Mouse (Mus musculus): ENCODE data around the gene Ppy. TPM values are rescaled to one million over a fixed set of nuclear protein-coding genes. Genes with fewer than 3 reads are reported as not detected.

Gene Ppy
- polyA plus RNA-seq, 1 experiment from 2014 or later = 3.9 TPM

DNA sequence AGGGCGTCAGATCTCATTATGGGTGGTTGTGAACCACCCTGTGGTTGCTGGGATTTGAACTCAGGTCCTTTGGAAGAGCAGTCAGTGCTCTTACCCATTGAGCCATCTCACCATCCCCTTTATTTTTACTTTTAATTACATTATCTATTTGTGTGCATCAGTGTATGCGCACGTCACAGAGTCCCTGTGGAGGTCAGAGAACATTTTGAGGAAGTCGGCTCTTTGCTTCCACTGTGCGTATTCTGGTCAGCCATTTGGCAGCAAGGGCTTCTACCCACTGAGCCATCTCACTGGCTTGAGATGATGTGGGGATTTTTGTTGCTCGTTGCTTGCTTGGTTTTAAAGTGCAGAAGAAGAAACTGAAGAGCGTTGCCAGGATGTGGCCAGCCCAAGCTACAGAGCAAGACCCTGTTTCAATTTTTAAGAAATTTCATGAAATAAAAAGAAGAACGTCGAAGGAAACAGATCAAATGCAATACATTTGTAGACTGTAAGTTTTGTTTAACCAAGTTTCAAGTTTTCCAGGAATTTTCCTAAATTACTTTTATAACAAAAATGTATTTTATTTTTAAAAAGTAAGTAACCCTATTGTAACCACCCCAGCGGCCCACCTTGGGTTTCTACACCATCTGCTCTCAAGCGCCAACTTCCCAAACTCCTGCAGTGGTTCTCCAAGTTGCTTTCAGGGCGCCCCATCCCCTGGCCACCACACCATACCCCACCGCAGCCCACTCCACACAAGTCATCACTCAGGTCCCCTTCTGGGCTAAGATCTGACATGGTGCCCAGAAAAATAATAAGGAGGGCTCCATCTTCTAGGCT, 36.7 kb upstream of the Ppy start:
- Histone ChIP-seq H3K4me2 (ENCODE audit: low read depth, low read length) (peak overlapping the region; percentile 60), H3K4me1 (ENCODE audit: control insufficient read depth, insufficient read depth, low read length) (peaks cover 3% of the 10 kb centered on the region; the same call in 1 of the 2 replicates), H3K9ac (ENCODE audit: low read depth, low read length) (peak overlapping the region; percentile 52), H3K36me3 (ENCODE audit: control insufficient read depth, insufficient read depth, low read length) (no peaks in the 10 kb centered on the region), H3K27ac (ENCODE audit: low read length) (no peak overlapping the region), H3K4me3 (ENCODE audit: low read length) (peak overlapping the region; percentile 31), H3K27me3 (replicated peaks; ENCODE audit: control insufficient read depth, insufficient read depth, low read length) (no peaks in the 10 kb centered on the region), H3K9me3 (ENCODE audit: control insufficient read depth, low read length) (no peaks in the 10 kb centered on the region)
- no peak for ATAC-seq
- 41% methylated on average over 13 of the region's 13 CpGs for WGBS

DNA sequence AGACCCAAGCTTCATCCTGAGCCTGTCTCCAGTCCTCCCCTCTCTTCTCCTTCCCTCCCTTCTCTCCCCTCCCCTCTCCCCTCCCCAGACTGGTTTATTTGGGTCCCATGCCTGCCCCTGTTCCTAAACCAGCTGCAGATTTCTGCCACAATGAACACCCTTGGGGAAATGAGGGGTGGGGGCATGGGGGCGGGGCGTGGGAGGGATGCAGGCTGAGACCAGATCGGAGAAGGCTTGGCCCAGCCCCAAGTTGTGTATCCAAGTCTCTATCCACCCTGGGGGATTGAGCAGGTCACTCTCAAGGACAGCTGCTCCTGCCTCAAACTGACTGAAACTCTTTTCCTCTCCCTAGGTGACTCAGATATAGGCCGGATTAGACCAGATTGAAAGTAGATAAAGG, 33.4 kb upstream of the Ppy start:
- H3K36me3 ChIP-seq (ENCODE audit: control insufficient read depth, insufficient read depth, low read length) = no peaks in the 10 kb centered on the region
- 22% methylated on average over 4 of the region's 4 CpGs for WGBS
- ATAC-seq = no peak
- no peaks in the 10 kb centered on the region for H3K27me3 ChIP-seq (replicated peaks; ENCODE audit: control insufficient read depth, insufficient read depth, low read length)
- H3K9me3 ChIP-seq (ENCODE audit: control insufficient read depth, low read length) = no peaks in the 10 kb centered on the region
- no peak overlapping the region for H3K27ac ChIP-seq (ENCODE audit: low read length)
- H3K9ac ChIP-seq (ENCODE audit: low read depth, low read length) = no peak overlapping the region
- peaks cover 8% of the 10 kb centered on the region; the same call in 1 of the 2 replicates for H3K4me1 ChIP-seq (ENCODE audit: control insufficient read depth, insufficient read depth, low read length)
- no peak overlapping the region for H3K4me3 ChIP-seq (ENCODE audit: low read length)
- no peak overlapping the region for H3K4me2 ChIP-seq (ENCODE audit: low read depth, low read length)

DNA sequence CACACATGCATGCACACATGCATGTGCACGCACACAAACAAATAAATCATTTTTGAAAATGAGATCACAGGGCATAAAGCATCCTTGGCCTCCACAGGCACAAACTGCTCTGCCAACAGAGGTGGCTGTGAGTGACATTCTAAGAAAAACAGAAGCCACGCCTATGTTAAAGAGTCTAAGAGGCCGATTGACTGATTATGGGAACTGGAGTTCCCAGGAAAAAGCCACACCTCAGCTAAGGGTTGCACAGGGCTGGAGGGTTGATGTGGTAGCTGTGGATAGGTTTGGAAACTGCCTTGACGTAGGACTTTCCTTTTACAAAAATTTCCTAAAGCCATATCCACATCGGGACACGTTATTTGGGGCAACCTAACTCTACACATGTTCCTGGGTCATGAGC, 16.3 kb upstream of the Ppy start:
- Histone ChIP-seq H3K4me2 (ENCODE audit: low read depth, low read length) (no peak overlapping the region), H3K4me3 (ENCODE audit: low read length) (no peak overlapping the region), H3K36me3 (ENCODE audit: control insufficient read depth, insufficient read depth, low read length) (no peaks in the 10 kb centered on the region), H3K4me1 (ENCODE audit: control insufficient read depth, insufficient read depth, low read length) (no peaks in the 10 kb centered on the region), H3K27me3 (replicated peaks; ENCODE audit: control insufficient read depth, insufficient read depth, low read length) (no peaks in the 10 kb centered on the region), H3K9ac (ENCODE audit: low read depth, low read length) (no peak overlapping the region), H3K9me3 (ENCODE audit: control insufficient read depth, low read length) (no peaks in the 10 kb centered on the region), H3K27ac (ENCODE audit: low read length) (no peak overlapping the region)
- no peak for ATAC-seq
- WGBS = 69% methylated on average over 6 of the region's 6 CpGs

DNA sequence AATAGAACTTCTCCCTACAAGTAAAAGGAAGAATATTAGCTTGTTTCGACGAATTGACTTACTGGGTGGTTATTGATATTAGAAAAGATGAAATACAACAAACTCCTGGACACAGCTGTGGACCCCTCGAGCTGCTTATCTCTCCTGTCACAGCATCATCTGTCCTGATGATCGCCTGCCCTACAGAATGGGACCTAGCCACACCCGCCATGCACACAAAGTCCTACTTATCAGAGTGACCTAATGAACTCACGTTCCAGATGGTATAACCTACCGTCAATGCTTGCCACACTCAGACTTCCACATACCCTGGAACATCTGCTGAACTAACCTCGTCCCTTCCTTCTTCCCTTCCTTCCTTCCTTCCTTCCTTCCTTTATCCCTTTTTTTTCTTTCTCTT, 15.1 kb upstream of the Ppy start:
- ATAC-seq = no peak
- Histone ChIP-seq H3K27me3 (replicated peaks; ENCODE audit: control insufficient read depth, insufficient read depth, low read length) (no peaks in the 10 kb centered on the region), H3K9ac (ENCODE audit: low read depth, low read length) (no peak overlapping the region), H3K36me3 (ENCODE audit: control insufficient read depth, insufficient read depth, low read length) (no peaks in the 10 kb centered on the region), H3K27ac (ENCODE audit: low read length) (no peak overlapping the region), H3K4me3 (ENCODE audit: low read length) (no peak overlapping the region), H3K4me1 (ENCODE audit: control insufficient read depth, insufficient read depth, low read length) (no peaks in the 10 kb centered on the region), H3K9me3 (ENCODE audit: control insufficient read depth, low read length) (no peaks in the 10 kb centered on the region), H3K4me2 (ENCODE audit: low read depth, low read length) (no peak overlapping the region)
- WGBS = 57% methylated on average over 8 of the region's 8 CpGs

DNA sequence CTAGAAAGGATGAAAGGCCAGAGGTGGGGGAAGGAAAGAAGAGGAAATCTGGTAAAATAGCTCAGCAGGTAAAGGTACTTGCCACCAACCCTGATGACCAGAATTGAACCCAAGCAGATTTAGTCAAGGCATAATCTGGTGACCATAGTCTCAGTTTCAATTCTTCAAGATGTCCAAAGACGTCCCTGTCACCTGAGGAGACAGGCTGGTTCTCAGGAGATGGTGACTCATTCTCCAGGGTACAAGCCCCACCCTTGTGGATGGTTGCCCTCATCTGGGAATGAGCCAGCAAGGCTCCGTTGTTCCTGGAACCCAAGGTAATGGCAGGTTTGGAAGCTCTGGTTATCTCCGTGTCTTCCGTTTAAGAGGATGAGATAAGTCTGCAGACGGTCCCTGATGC, 10.5 kb upstream of the Ppy start:
- no peak overlapping the region for H3K4me3 ChIP-seq (ENCODE audit: low read length)
- ATAC-seq = no peak
- WGBS = 65% methylated on average over 5 of the region's 5 CpGs
- H3K4me2 ChIP-seq (ENCODE audit: low read depth, low read length) = no peak overlapping the region
- H3K9ac ChIP-seq (ENCODE audit: low read depth, low read length) = no peak overlapping the region
- H3K9me3 ChIP-seq (ENCODE audit: control insufficient read depth, low read length) = no peaks in the 10 kb centered on the region
- H3K27me3 ChIP-seq (replicated peaks; ENCODE audit: control insufficient read depth, insufficient read depth, low read length) = peaks cover 26% of the 10 kb centered on the region
- H3K4me1 ChIP-seq (ENCODE audit: control insufficient read depth, insufficient read depth, low read length) = no peaks in the 10 kb centered on the region; the same call in 1 of the 2 replicates
- H3K36me3 ChIP-seq (ENCODE audit: control insufficient read depth, insufficient read depth, low read length) = no peaks in the 10 kb centered on the region
- no peak overlapping the region for H3K27ac ChIP-seq (ENCODE audit: low read length)

DNA sequence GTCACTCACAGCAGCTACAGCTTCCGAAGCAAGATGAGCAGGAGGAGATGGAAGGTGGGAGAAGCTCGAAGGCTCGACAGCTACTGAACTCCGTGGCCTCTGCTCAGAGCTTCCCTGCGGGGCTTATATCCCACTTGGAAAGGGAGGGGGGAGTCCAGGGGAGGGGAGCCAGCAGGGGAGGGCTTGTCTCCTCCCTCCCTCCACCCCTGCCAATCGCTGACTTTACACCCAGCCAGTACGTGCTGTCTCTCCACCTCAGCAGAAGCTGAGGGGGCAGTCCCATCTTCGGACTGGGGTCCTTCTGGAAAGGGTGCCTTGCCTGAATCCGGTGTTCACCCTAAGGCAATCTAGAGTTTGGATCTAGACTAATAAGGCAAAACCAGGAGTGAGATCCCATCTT, 6.6 kb upstream of the Ppy start, which contains the start of gene Pyy:
TSS of gene Pyy (minus strand) at position 101 of the 400 bp plus-strand sequence.
- H3K9ac ChIP-seq (ENCODE audit: low read depth, low read length) = no peak within 1 kb of the TSS
- H3K27me3 ChIP-seq (replicated peaks; ENCODE audit: control insufficient read depth, insufficient read depth, low read length) = peaks cover 49% of the 10 kb centered on the region
- no peaks in the 10 kb centered on the region for H3K9me3 ChIP-seq (ENCODE audit: control insufficient read depth, low read length)
- H3K4me1 ChIP-seq (ENCODE audit: control insufficient read depth, insufficient read depth, low read length) = no peaks in the 10 kb centered on the region; the same call in 1 of the 2 replicates
- peak within 1 kb of the TSS; percentile 32; the same call in 1 of the 2 replicates for H3K4me2 ChIP-seq (ENCODE audit: low read depth, low read length)
- peak within 1 kb of the TSS; percentile 32; the same call in 1 of the 2 replicates for H3K4me3 ChIP-seq (ENCODE audit: low read length)
- no peaks in the 10 kb centered on the region for H3K36me3 ChIP-seq (ENCODE audit: control insufficient read depth, insufficient read depth, low read length)
- WGBS = 9% methylated on average over 9 of the region's 9 CpGs
- ATAC-seq = no peak
- no peak within 1 kb of the TSS for H3K27ac ChIP-seq (ENCODE audit: low read length)

DNA sequence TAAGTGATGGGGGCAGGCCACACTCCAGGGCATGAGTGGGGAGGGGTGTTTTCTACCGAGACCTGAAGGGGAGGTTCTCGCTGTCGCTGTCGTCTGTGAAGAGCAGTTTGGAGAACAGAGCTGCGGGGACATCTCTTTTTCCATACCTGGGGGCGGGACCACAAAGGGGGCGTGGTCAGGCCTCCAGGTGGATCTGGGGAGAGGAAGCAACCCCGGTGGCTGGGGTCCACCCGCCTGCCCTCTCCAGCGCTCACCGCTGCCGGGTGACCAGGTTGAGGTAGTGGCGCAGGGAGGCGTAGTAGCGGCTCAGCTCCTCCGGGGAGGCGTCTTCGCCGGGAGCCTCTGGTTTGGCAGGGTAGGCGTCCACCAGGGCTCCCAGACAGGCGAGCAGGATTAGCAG, 5.8 kb upstream of the Ppy start:
- H3K27me3 ChIP-seq (replicated peaks; ENCODE audit: control insufficient read depth, insufficient read depth, low read length) = peaks cover 49% of the 10 kb centered on the region
- ATAC-seq = no peak
- H3K27ac ChIP-seq (ENCODE audit: low read length) = no peak overlapping the region
- no peaks in the 10 kb centered on the region for H3K36me3 ChIP-seq (ENCODE audit: control insufficient read depth, insufficient read depth, low read length)
- H3K4me1 ChIP-seq (ENCODE audit: control insufficient read depth, insufficient read depth, low read length) = no peaks in the 10 kb centered on the region; the same call in 1 of the 2 replicates
- 2% methylated on average over 21 of the region's 21 CpGs for WGBS
- peak overlapping the region; percentile 32; the same call in 1 of the 2 replicates for H3K4me2 ChIP-seq (ENCODE audit: low read depth, low read length)
- no peak overlapping the region for H3K9ac ChIP-seq (ENCODE audit: low read depth, low read length)
- H3K4me3 ChIP-seq (ENCODE audit: low read length) = peak overlapping the region; percentile 32; the same call in 1 of the 2 replicates
- no peaks in the 10 kb centered on the region for H3K9me3 ChIP-seq (ENCODE audit: control insufficient read depth, low read length)

DNA sequence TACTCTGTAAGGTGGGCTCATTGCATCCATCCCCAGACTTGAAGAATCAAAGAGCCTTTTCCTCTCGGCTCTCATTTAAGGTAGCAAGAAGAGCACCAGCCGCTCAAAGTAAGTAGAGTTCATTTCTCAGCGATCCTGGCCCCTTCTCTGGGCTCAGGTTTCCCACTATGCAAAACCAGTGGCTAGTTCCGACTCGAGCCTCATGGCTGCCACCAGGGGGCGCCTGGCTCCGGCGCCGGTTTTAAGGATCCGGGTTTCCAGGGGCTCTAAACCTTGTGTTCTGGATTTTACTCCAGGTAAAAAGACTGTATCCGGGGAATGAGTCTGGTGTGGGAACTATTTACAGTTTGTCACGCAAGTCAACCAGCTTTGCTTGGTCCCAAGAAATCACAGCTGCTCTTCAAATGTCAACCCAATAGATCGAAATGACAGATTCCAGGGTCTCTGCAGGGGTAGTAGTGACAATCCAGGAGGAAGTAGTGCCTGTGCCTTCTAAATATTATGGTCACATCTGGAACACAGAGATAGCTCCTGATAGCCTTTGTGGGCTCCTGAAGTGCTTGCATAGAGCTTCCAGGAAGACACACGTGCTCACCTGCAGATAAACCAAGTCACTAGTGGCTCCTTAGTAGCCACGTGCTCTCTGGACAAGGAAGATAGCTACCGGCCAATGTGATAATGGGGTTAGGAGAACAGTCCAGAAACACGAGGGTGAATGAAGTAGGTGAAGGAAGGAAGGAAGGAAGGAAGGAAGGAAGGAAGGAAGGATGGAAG, 1.6 kb upstream of the Ppy start:
- no peak overlapping the region for H3K27ac ChIP-seq (ENCODE audit: low read length)
- ATAC-seq = no peak
- H3K27me3 ChIP-seq (replicated peaks; ENCODE audit: control insufficient read depth, insufficient read depth, low read length) = peaks cover 34% of the 10 kb centered on the region
- H3K9ac ChIP-seq (ENCODE audit: low read depth, low read length) = no peak overlapping the region
- no peak overlapping the region for H3K4me3 ChIP-seq (ENCODE audit: low read length)
- no peaks in the 10 kb centered on the region for H3K9me3 ChIP-seq (ENCODE audit: control insufficient read depth, low read length)
- H3K4me1 ChIP-seq (ENCODE audit: control insufficient read depth, insufficient read depth, low read length) = no peaks in the 10 kb centered on the region; the same call in 1 of the 2 replicates
- H3K4me2 ChIP-seq (ENCODE audit: low read depth, low read length) = no peak overlapping the region
- no peaks in the 10 kb centered on the region for H3K36me3 ChIP-seq (ENCODE audit: control insufficient read depth, insufficient read depth, low read length)
- 18% methylated on average over 17 of the region's 17 CpGs for WGBS

DNA sequence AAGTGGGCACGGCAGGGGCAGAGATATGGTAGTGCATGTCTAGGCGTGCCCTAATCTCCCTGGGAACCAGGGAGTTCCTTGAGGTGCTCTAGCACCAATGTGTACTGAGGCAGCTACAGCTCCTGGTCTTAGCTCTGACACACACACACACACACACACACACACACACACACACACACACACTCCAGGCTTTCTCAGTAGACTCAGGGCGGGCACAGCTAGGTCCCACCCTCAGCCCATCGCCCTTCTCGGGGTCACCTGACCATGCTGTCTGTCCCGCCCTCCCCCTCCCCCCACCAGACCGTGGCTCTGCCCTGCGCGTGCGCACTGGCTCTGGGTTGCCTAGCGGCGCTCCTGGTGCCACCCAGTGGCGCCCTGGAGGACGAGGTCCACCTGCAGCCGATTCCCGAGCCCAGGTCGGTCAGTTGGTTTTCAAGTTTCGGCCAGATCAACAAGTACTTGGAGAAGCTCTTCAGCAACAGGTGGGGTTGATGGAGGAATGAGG, 4.2 kb downstream of the Ppy start:
- no peak overlapping the region for H3K27ac ChIP-seq (ENCODE audit: low read length)
- H3K9me3 ChIP-seq (ENCODE audit: control insufficient read depth, low read length) = no peaks in the 10 kb centered on the region
- H3K27me3 ChIP-seq (replicated peaks; ENCODE audit: control insufficient read depth, insufficient read depth, low read length) = no peaks in the 10 kb centered on the region
- WGBS = 2% methylated on average over 18 of the region's 18 CpGs
- peak overlapping the region; percentile 35; the same call in 1 of the 2 replicates for H3K9ac ChIP-seq (ENCODE audit: low read depth, low read length)
- peak; percentile 90 for ATAC-seq
- H3K36me3 ChIP-seq (ENCODE audit: control insufficient read depth, insufficient read depth, low read length) = no peaks in the 10 kb centered on the region
- peak overlapping the region; percentile 52 for H3K4me2 ChIP-seq (ENCODE audit: low read depth, low read length)
- peak overlapping the region; percentile 23 for H3K4me3 ChIP-seq (ENCODE audit: low read length)
- H3K4me1 ChIP-seq (ENCODE audit: control insufficient read depth, insufficient read depth, low read length) = 0 out of 2 replicates have a peak, but pooled peaks cover 8% of the 10 kb centered on the region
